Mouse (Mus musculus) heart, embryonic 13.5 days (tissue): ENCODE measurements around the gene Wwc2. TPM values are rescaled to one million over a fixed set of nuclear protein-coding genes. Genes with fewer than 3 reads are reported as not detected.

Experiments used
- ATAC-seq: fragments of 200-750 bp; cut with Nextera tagmentation; 2 replicates; pipeline ENCODE4 v1.8.0; 2017; ENCODE audit warnings: moderate TSS enrichment; ENCODE audit not compliant: insufficient number of reproducible peaks, low FRiP score, low TSS enrichment; ENCODE audit errors: extremely low read depth
- H3K27ac ChIP-seq: fragments of 300-500 bp; sonication (generic); replicated peaks from 2 replicates; pipeline ENCODE4 v1.5.1; 2015; ENCODE audit warnings: moderate library complexity, mild to moderate bottlenecking, inconsistent platforms
- H3K27me3 ChIP-seq: fragments of 300-500 bp; sonication (generic); replicated peaks from 2 replicates; pipeline ENCODE4 v1.6.1; 2015; ENCODE audit warnings: mild to moderate bottlenecking, inconsistent platforms
- H3K36me3 ChIP-seq: fragments of 300-500 bp; sonication (generic); 2 replicates; pipeline ENCODE4 v1.6.1; 2015; ENCODE audit warnings: mild to moderate bottlenecking, inconsistent platforms
- H3K4me1 ChIP-seq: fragments of 300-500 bp; sonication (generic); 2 replicates; pipeline ENCODE4 v1.6.1; 2015; ENCODE audit warnings: inconsistent platforms
- H3K4me2 ChIP-seq: fragments of 300-500 bp; sonication (generic); 2 replicates; pipeline ENCODE4 v1.6.1; 2015; ENCODE audit warnings: inconsistent platforms, mild to moderate bottlenecking, moderate library complexity
- H3K4me3 ChIP-seq: fragments of 300-500 bp; sonication (generic); 2 replicates; pipeline ENCODE4 v1.5.1; 2015; ENCODE audit warnings: moderate library complexity, mild to moderate bottlenecking, inconsistent platforms
- H3K9ac ChIP-seq: fragments of 300-500 bp; sonication (generic); 2 replicates; pipeline ENCODE4 v1.6.1; 2015; ENCODE audit warnings: inconsistent platforms, mild to moderate bottlenecking, moderate library complexity
- H3K9me3 ChIP-seq: fragments of 300-500 bp; sonication (generic); 2 replicates; pipeline ENCODE4 v1.6.1; 2016; ENCODE audit warnings: inconsistent platforms
- WGBS: fragments of 180-500 bp; shearing (Covaris S2); methylation state at CpG from one replicate; pipeline ENCODE4 v1.1.7; 2015; ENCODE audit warnings: mixed read lengths; 5-methylcytosine and 5-hydroxymethylcytosine counted together
- polyA plus RNA-seq: library from polyadenylated mRNA; unstranded; fragments of >200 nt; fragmentation: Nextera tagmentation; extraction: Ambion mirVana; gene quantifications from 2 replicates; pipeline ENCODE4 v1.2.1, GENCODE M21; 2015

The Wwc2 gene
- polyA plus RNA-seq, 1 experiment from 2014 or later, result 11.1 TPM

DNA sequence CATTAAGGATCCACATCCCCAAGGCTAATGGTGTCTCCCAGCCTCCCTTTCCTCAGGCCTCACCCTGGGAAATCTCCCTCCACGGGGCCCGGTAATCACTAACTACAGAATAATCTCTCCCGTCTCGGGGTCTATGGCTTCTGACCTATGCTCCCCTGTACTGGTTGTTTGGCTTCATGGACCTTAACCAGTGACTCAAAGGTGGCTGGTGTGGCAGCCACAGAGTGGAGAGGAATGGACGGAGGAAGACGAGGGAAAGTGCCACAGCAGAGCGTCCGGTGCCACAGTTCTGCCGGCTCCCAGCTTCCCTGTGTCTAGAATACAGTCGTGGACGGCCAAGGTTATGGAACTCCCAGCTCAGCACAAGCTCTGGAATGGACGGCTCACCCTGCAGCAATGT lies 114.9 kb downstream of the Wwc2 start:
- Histone ChIP-seq H3K9ac (no peak overlapping the region), H3K4me1 (peaks cover 31% of the 10 kb centered on the region), H3K9me3 (no peaks in the 10 kb centered on the region), H3K36me3 (peaks cover 87% of the 10 kb centered on the region), H3K4me3 (no peak overlapping the region), H3K4me2 (no peak overlapping the region), H3K27ac (no peak overlapping the region), H3K27me3 (no peaks in the 10 kb centered on the region)
- ATAC-seq, result no peak
- WGBS, result 85% methylated on average over 12 of the region's 12 CpGs

DNA sequence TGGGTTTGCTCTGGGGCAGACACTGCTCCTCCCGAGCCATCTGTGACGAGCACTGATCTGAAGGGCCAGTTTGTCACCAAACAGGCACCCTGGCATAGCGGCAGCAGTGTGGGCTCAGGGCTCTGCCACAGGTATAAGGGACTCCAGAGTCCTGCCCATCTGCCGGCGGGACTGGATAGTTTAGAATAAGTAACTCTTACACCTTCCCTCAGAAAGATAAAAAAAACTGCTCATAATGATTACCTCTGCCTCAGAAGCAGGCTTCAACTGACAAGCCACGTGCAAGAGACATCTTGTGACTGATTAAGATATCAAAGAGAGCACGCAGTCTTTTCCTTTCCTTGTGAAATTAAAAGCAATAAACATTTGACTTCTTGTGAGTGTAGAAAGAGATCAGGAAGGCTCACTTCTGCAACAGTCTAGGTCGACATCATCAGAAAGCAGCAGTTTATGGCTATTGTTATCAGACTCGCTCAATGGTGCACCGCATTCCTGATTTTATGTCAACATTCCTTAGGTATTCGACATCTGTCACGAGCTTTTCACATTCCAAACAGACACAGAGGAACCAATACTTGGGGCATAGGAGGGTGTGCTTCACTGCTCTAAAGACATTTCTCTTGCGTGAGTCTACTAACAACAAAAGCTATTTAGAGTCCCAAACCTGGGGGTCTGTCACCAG lies 116.1 kb downstream of the Wwc2 start:
- Histone ChIP-seq H3K4me1 (peaks cover 22% of the 10 kb centered on the region), H3K36me3 (peaks cover 84% of the 10 kb centered on the region), H3K4me2 (no peak overlapping the region), H3K27ac (no peak overlapping the region), H3K9ac (no peak overlapping the region), H3K9me3 (no peaks in the 10 kb centered on the region), H3K4me3 (no peak overlapping the region), H3K27me3 (no peaks in the 10 kb centered on the region)
- no peak for ATAC-seq
- 40% methylated on average over 13 of the region's 13 CpGs for WGBS

- Histone ChIP-seq H3K4me1 (peaks cover 13% of the 10 kb centered on the region), H3K4me3 (no peak overlapping the region), H3K4me2 (no peak overlapping the region), H3K27me3 (no peaks in the 10 kb centered on the region), H3K9ac (no peak overlapping the region), H3K36me3 (peaks cover 84% of the 10 kb centered on the region), H3K27ac (no peak overlapping the region), H3K9me3 (no peaks in the 10 kb centered on the region)
- 43% methylated on average over 13 of the region's 13 CpGs for WGBS
- peak; percentile 39; the same call in 1 of the 2 replicates for ATAC-seq
These were observed 118.2 kb downstream of the Wwc2 start for GRCm38 (mm10) chr8:47872361-47873107.

GRCm38 (mm10) chr8:47867067-47867466 lies 123.7 kb downstream of the Wwc2 start:
- no peaks in the 10 kb centered on the region for H3K27me3 ChIP-seq
- ATAC-seq, result no peak
- H3K4me2 ChIP-seq, result no peak overlapping the region
- peaks cover 88% of the 10 kb centered on the region for H3K36me3 ChIP-seq
- H3K27ac ChIP-seq, result no peak overlapping the region
- no peaks in the 10 kb centered on the region for H3K9me3 ChIP-seq
- no peak overlapping the region for H3K9ac ChIP-seq
- WGBS, result 29% methylated on average over 8 of the region's 8 CpGs
- H3K4me1 ChIP-seq, result no peaks in the 10 kb centered on the region
- H3K4me3 ChIP-seq, result no peak overlapping the region

DNA sequence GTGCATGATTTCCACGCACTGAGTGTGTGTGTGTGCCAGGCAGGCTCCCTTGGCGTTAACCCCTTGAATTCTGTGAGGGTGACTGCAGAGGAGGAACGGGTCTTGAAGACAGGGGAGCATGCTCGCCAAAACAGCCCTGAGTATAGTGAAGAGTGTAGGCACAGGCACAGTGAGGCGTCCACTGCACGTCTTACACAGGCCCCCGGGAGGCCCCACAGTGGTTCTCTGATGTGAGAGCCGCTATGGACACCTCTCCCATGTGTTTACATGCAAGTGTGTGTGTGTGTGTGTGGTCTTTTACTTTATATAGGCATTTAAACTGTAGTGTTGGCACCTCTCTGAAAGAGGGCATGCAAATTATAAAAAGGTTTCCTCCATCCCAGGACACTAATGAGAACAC lies 124.2 kb downstream of the Wwc2 start:
- Histone ChIP-seq H3K9ac (no peak overlapping the region), H3K4me1 (no peaks in the 10 kb centered on the region), H3K36me3 (peaks cover 90% of the 10 kb centered on the region), H3K4me2 (no peak overlapping the region), H3K4me3 (no peak overlapping the region), H3K9me3 (no peaks in the 10 kb centered on the region), H3K27ac (no peak overlapping the region), H3K27me3 (no peaks in the 10 kb centered on the region)
- 84% methylated on average over 8 of the region's 8 CpGs for WGBS
- no peak for ATAC-seq

GRCm38 (mm10) chr8:47859259-47859658 lies 131.5 kb downstream of the Wwc2 start:
- H3K4me2 ChIP-seq, result no peak overlapping the region
- H3K4me3 ChIP-seq, result no peak overlapping the region
- ATAC-seq, result no peak
- H3K36me3 ChIP-seq, result peaks cover 94% of the 10 kb centered on the region
- H3K27me3 ChIP-seq, result no peaks in the 10 kb centered on the region
- H3K9ac ChIP-seq, result no peak overlapping the region
- no peaks in the 10 kb centered on the region for H3K4me1 ChIP-seq
- H3K9me3 ChIP-seq, result no peaks in the 10 kb centered on the region
- 88% methylated on average over 12 of the region's 12 CpGs for WGBS
- no peak overlapping the region for H3K27ac ChIP-seq

- Histone ChIP-seq H3K36me3 (peaks cover 82% of the 10 kb centered on the region), H3K4me1 (peaks cover 23% of the 10 kb centered on the region)
- 85% methylated on average over 5 of the region's 5 CpGs for WGBS
These were observed 137.4 kb downstream of the Wwc2 start for GRCm38 (mm10) chr8:47853356-47853755.

GRCm38 (mm10) chr8:47852737-47853136 lies 138.0 kb downstream of the Wwc2 start:
- Histone ChIP-seq H3K4me2 (no peak overlapping the region), H3K27ac (peak overlapping the region; percentile 81), H3K4me3 (no peak overlapping the region), H3K9me3 (no peaks in the 10 kb centered on the region), H3K27me3 (no peaks in the 10 kb centered on the region), H3K36me3 (peaks cover 82% of the 10 kb centered on the region), H3K9ac (no peak overlapping the region), H3K4me1 (peaks cover 23% of the 10 kb centered on the region)
- ATAC-seq, result no peak
- WGBS, result 74% methylated on average over 5 of the region's 5 CpGs

More at GRCm38 (mm10) chr8:47853356-47853755, 137.4 kb downstream of the Wwc2 start:
- Histone ChIP-seq H3K27me3 (no peaks in the 10 kb centered on the region), H3K9ac (no peak overlapping the region), H3K27ac (peak overlapping the region; percentile 81; the same call in 1 of the 2 replicates), H3K4me2 (no peak overlapping the region), H3K4me3 (no peak overlapping the region), H3K9me3 (no peaks in the 10 kb centered on the region)
- no peak for ATAC-seq

DNA sequence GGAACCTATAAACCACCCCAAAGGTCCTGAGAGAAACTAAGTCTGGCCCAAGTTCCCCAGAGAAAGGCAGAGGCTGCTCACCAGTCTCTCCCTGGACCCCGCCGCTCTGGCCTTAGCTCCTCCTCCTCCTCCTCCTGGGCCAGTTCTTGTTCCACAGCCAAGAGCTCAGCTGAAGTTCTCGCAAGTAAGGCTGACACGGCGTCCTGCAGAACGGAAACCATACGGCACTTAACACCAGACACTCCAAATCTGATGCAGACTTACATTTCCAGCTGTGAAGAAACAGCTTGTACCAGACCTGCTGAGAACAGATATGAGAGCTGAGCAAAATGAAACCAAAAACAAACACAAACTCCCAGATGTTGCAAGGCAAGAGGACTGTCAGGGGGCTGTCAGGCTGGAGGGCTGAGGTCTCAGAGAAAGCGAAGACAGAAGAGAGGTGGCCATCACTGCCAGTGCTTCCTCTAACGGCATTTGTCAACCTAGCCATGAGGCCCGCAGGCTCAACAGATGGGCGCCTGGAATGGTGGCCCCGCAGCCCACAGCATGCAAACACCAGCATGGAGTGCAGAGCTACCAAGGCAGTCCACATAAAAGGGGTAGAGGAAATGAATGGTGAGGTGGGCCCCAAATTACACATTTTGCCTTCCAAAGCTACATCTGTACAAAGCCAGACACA lies 138.8 kb downstream of the Wwc2 start:
- peak overlapping the region; percentile 13; the same call in 1 of the 2 replicates for H3K9ac ChIP-seq
- H3K36me3 ChIP-seq, result peaks cover 83% of the 10 kb centered on the region
- H3K27ac ChIP-seq, result peak overlapping the region; percentile 81
- peak overlapping the region; percentile 53 for H3K4me2 ChIP-seq
- H3K4me1 ChIP-seq, result peaks cover 23% of the 10 kb centered on the region
- ATAC-seq, result no peak
- WGBS, result 39% methylated on average over 12 of the region's 12 CpGs
- H3K9me3 ChIP-seq, result no peaks in the 10 kb centered on the region
- H3K4me3 ChIP-seq, result peak overlapping the region; percentile 20
- no peaks in the 10 kb centered on the region for H3K27me3 ChIP-seq

- H3K4me2 ChIP-seq, result no peak overlapping the region
- ATAC-seq, result no peak
- no peak overlapping the region for H3K9ac ChIP-seq
- peaks cover 23% of the 10 kb centered on the region for H3K4me1 ChIP-seq
- no peaks in the 10 kb centered on the region for H3K9me3 ChIP-seq
- H3K27me3 ChIP-seq, result no peaks in the 10 kb centered on the region
- peaks cover 82% of the 10 kb centered on the region for H3K36me3 ChIP-seq
- 71% methylated on average over 8 of the region's 8 CpGs for WGBS
- no peak overlapping the region for H3K4me3 ChIP-seq
- H3K27ac ChIP-seq, result no peak overlapping the region
These were observed 140.9 kb downstream of the Wwc2 start for GRCm38 (mm10) chr8:47849842-47850241.

- Histone ChIP-seq H3K27me3 (no peaks in the 10 kb centered on the region), H3K4me2 (no peak overlapping the region), H3K27ac (no peak overlapping the region), H3K9me3 (no peaks in the 10 kb centered on the region), H3K9ac (no peak overlapping the region), H3K36me3 (peaks cover 84% of the 10 kb centered on the region), H3K4me3 (no peak overlapping the region), H3K4me1 (peaks cover 18% of the 10 kb centered on the region)
- WGBS, result 87% methylated on average over 6 of the region's 6 CpGs
- ATAC-seq, result no peak
These were observed 142.8 kb downstream of the Wwc2 start for GRCm38 (mm10) chr8:47847931-47848330.
